Mouse (Mus musculus): ENCODE measurements at regions not wholly inside any gene's neighbourhood (a gene's known extent, or its start where the extent isn't known, plus 50 kb on each side); places are given as distances from the start of the nearest gene placed in this dataset.

- H3K9ac ChIP-seq, result no peak overlapping the region
- no peak overlapping the region for H3K4me2 ChIP-seq (replicated peaks)
- no peaks in the 10 kb centered on the region for H3K4me1 ChIP-seq
- no peaks in the 10 kb centered on the region for H3K9me3 ChIP-seq (replicated peaks)
- ATAC-seq (ENCODE audit: insufficient number of reproducible peaks, low FRiP score, low TSS enrichment, low read depth), result no peak
- no peaks in the 10 kb centered on the region for H3K36me3 ChIP-seq
- 60% methylated on average over 4 of the region's 4 CpGs for WGBS
- H3K4me3 ChIP-seq (replicated peaks), result no peak overlapping the region
- H3K27me3 ChIP-seq, result no peaks in the 10 kb centered on the region
- H3K27ac ChIP-seq (replicated peaks), result no peak overlapping the region
These were observed 518.3 kb upstream of the Nr2f1 start for GRCm38 (mm10) chr13:78717686-78718431.

- Histone ChIP-seq H3K4me3 (replicated peaks) (no peak overlapping the region), H3K9me3 (replicated peaks) (no peaks in the 10 kb centered on the region), H3K36me3 (no peaks in the 10 kb centered on the region), H3K27ac (replicated peaks) (no peak overlapping the region), H3K9ac (no peak overlapping the region), H3K4me2 (replicated peaks) (no peak overlapping the region), H3K4me1 (no peaks in the 10 kb centered on the region), H3K27me3 (no peaks in the 10 kb centered on the region)
- no peak for ATAC-seq (ENCODE audit: insufficient number of reproducible peaks, low FRiP score, low TSS enrichment, low read depth)
- 82% methylated on average over 1 of the region's 1 CpGs for WGBS
These were observed 517.6 kb upstream of the Nr2f1 start for GRCm38 (mm10) chr13:78717159-78717558.

DNA sequence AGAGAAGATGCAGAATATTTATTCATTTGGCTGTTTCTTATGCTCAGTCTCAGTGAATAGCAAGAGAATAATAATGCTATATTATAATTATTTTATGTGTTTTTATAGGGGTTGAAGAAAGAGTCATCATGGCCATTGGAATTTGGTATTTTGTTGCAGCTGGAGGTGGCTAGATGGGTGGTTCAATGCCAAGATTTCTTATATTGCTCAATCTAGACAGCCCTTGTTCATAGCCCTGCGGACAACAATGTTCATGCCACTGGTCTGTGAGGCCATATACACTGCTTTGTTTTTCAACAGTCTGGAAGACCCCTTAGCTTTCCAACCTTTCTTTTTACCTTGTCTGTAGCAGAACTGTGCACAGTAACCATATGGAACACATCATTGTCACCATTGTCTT lies 505.1 kb upstream of the Nr2f1 start:
- H3K4me2 ChIP-seq (replicated peaks), result no peak overlapping the region
- WGBS, result 87% methylated on average over 1 of the region's 1 CpGs
- no peak overlapping the region for H3K4me3 ChIP-seq (replicated peaks)
- H3K27ac ChIP-seq (replicated peaks), result no peak overlapping the region
- ATAC-seq (ENCODE audit: insufficient number of reproducible peaks, low FRiP score, low TSS enrichment, low read depth), result no peak
- no peaks in the 10 kb centered on the region for H3K27me3 ChIP-seq
- no peaks in the 10 kb centered on the region for H3K9me3 ChIP-seq (replicated peaks)
- no peak overlapping the region for H3K9ac ChIP-seq
- no peaks in the 10 kb centered on the region for H3K36me3 ChIP-seq
- H3K4me1 ChIP-seq, result no peaks in the 10 kb centered on the region

GRCm38 (mm10) chr13:78697814-78698519 lies 498.4 kb upstream of the Nr2f1 start:
- Histone ChIP-seq H3K27me3 (no peaks in the 10 kb centered on the region), H3K4me3 (replicated peaks) (no peak overlapping the region), H3K27ac (replicated peaks) (no peak overlapping the region), H3K9me3 (replicated peaks) (no peaks in the 10 kb centered on the region), H3K9ac (no peak overlapping the region), H3K4me2 (replicated peaks) (no peak overlapping the region), H3K4me1 (no peaks in the 10 kb centered on the region), H3K36me3 (no peaks in the 10 kb centered on the region)
- WGBS, result 47% methylated on average over 3 of the region's 3 CpGs
- no peak for ATAC-seq (ENCODE audit: insufficient number of reproducible peaks, low FRiP score, low TSS enrichment, low read depth)

- Histone ChIP-seq H3K9me3 (replicated peaks) (no peaks in the 10 kb centered on the region), H3K4me3 (replicated peaks) (no peak overlapping the region), H3K27ac (replicated peaks) (no peak overlapping the region), H3K27me3 (no peaks in the 10 kb centered on the region), H3K4me1 (no peaks in the 10 kb centered on the region), H3K4me2 (replicated peaks) (no peak overlapping the region), H3K36me3 (no peaks in the 10 kb centered on the region), H3K9ac (no peak overlapping the region)
- WGBS, result 48% methylated on average over 4 of the region's 4 CpGs
- ATAC-seq (ENCODE audit: insufficient number of reproducible peaks, low FRiP score, low TSS enrichment, low read depth), result no peak
These were observed 479.8 kb upstream of the Nr2f1 start for GRCm38 (mm10) chr13:78679255-78679895.

GRCm38 (mm10) chr13:78678241-78678640 lies 478.7 kb upstream of the Nr2f1 start:
- H3K27me3 ChIP-seq, result no peaks in the 10 kb centered on the region
- 68% methylated on average over 7 of the region's 7 CpGs for WGBS
- H3K4me3 ChIP-seq (replicated peaks), result no peak overlapping the region
- H3K4me2 ChIP-seq (replicated peaks), result no peak overlapping the region
- no peak for ATAC-seq (ENCODE audit: insufficient number of reproducible peaks, low FRiP score, low TSS enrichment, low read depth)
- H3K9me3 ChIP-seq (replicated peaks), result no peaks in the 10 kb centered on the region
- H3K36me3 ChIP-seq, result no peaks in the 10 kb centered on the region
- no peak overlapping the region for H3K9ac ChIP-seq
- H3K4me1 ChIP-seq, result no peaks in the 10 kb centered on the region
- H3K27ac ChIP-seq (replicated peaks), result no peak overlapping the region

DNA sequence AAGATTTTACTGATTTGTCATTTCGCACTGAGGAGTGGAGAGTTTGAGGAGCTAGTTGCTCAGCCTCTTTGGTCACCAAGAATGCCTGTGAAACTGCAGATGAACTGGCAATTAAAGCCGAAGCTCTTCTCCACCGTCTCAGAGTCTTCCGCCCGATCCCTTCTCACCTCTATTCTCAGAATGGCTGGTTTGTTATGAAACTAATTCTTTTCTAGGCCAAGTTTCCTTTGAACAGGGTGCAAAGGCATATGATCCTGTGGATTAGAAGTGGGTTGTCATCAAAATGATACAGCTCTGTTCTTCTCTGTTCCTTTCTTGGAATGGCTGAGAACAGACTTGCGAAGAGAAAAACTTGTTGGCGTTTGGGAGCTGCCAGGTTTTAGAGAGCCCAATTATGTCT lies 458.7 kb upstream of the Nr2f1 start:
- no peak for ATAC-seq (ENCODE audit: insufficient number of reproducible peaks, low FRiP score, low TSS enrichment, low read depth)
- H3K9ac ChIP-seq, result no peak overlapping the region
- H3K36me3 ChIP-seq, result no peaks in the 10 kb centered on the region
- 84% methylated on average over 7 of the region's 7 CpGs for WGBS
- no peaks in the 10 kb centered on the region for H3K4me1 ChIP-seq
- no peak overlapping the region for H3K27ac ChIP-seq (replicated peaks)
- H3K27me3 ChIP-seq, result no peaks in the 10 kb centered on the region
- H3K9me3 ChIP-seq (replicated peaks), result no peaks in the 10 kb centered on the region
- H3K4me3 ChIP-seq (replicated peaks), result no peak overlapping the region
- no peak overlapping the region for H3K4me2 ChIP-seq (replicated peaks)

- ATAC-seq (ENCODE audit: insufficient number of reproducible peaks, low FRiP score, low TSS enrichment, low read depth), result no peak
- Histone ChIP-seq H3K4me1 (no peaks in the 10 kb centered on the region), H3K36me3 (no peaks in the 10 kb centered on the region), H3K9me3 (replicated peaks) (no peaks in the 10 kb centered on the region), H3K4me3 (replicated peaks) (no peak overlapping the region), H3K4me2 (replicated peaks) (no peak overlapping the region), H3K9ac (no peak overlapping the region), H3K27me3 (no peaks in the 10 kb centered on the region), H3K27ac (replicated peaks) (no peak overlapping the region)
- WGBS, result 84% methylated on average over 2 of the region's 2 CpGs
These were observed 457.2 kb upstream of the Nr2f1 start for GRCm38 (mm10) chr13:78656766-78657165.

- WGBS, result 82% methylated on average over 1 of the region's 1 CpGs
- H3K27me3 ChIP-seq, result no peaks in the 10 kb centered on the region
- H3K9me3 ChIP-seq (replicated peaks), result no peaks in the 10 kb centered on the region
- no peak for ATAC-seq (ENCODE audit: insufficient number of reproducible peaks, low FRiP score, low TSS enrichment, low read depth)
- H3K27ac ChIP-seq (replicated peaks), result no peak overlapping the region
- no peak overlapping the region for H3K4me3 ChIP-seq (replicated peaks)
- H3K36me3 ChIP-seq, result no peaks in the 10 kb centered on the region
- no peak overlapping the region for H3K4me2 ChIP-seq (replicated peaks)
- no peaks in the 10 kb centered on the region for H3K4me1 ChIP-seq
- no peak overlapping the region for H3K9ac ChIP-seq
These were observed 456.6 kb upstream of the Nr2f1 start for GRCm38 (mm10) chr13:78656196-78656595.

DNA sequence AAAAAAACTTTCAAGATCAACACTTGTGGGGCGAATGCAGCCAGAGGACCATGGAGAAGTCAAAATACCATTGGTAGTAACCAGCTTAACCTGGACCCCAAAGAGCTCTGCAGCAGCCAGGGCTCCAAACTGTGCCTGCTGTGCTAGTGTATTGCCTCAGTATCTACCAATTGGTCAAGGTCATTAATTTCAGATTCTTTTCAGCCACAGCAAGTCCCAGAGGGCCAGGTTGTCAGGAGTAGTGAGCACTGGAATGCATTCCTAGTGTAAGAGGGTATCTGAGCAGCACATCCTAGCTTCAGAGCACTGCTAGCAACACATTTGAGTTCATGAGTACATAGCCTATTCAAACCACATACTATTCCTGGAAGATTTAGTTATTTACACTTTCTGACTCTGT lies 451.3 kb upstream of the Nr2f1 start:
- no peak for ATAC-seq (ENCODE audit: insufficient number of reproducible peaks, low FRiP score, low TSS enrichment, low read depth)
- H3K4me2 ChIP-seq (replicated peaks), result no peak overlapping the region
- H3K27ac ChIP-seq (replicated peaks), result no peak overlapping the region
- H3K9me3 ChIP-seq (replicated peaks), result no peaks in the 10 kb centered on the region
- H3K4me3 ChIP-seq (replicated peaks), result no peak overlapping the region
- H3K36me3 ChIP-seq, result no peaks in the 10 kb centered on the region
- H3K27me3 ChIP-seq, result no peaks in the 10 kb centered on the region
- H3K9ac ChIP-seq, result no peak overlapping the region
- no peaks in the 10 kb centered on the region for H3K4me1 ChIP-seq
- 77% methylated on average over 1 of the region's 1 CpGs for WGBS

DNA sequence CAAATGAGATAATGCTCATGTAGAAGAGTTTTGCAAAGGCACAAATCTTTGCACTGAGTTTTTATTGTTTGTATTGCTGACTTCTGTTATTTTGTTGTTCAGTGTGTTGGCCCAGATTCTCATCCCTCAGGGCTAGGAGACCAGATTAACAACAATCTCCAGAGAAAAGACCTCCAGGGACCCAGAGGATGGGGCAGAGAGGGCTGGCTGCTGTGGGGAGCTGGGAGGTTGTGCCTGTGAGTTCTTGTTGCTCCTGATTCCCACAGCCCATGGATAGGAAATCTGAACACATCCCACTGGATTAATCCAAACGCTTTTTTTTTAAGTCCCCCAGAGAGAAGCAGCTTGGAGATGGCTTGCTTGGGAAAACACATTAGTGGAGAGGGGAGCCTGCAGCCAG lies 445.0 kb upstream of the Nr2f1 start:
- H3K4me1 ChIP-seq, result no peaks in the 10 kb centered on the region
- H3K4me3 ChIP-seq (replicated peaks), result no peak overlapping the region
- ATAC-seq (ENCODE audit: insufficient number of reproducible peaks, low FRiP score, low TSS enrichment, low read depth), result no peak
- no peaks in the 10 kb centered on the region for H3K9me3 ChIP-seq (replicated peaks)
- 4% methylated on average over 1 of the region's 1 CpGs for WGBS
- no peak overlapping the region for H3K4me2 ChIP-seq (replicated peaks)
- no peaks in the 10 kb centered on the region for H3K27me3 ChIP-seq
- H3K27ac ChIP-seq (replicated peaks), result no peak overlapping the region
- H3K9ac ChIP-seq, result no peak overlapping the region
- H3K36me3 ChIP-seq, result no peaks in the 10 kb centered on the region
